In the genomic region with DNA sequence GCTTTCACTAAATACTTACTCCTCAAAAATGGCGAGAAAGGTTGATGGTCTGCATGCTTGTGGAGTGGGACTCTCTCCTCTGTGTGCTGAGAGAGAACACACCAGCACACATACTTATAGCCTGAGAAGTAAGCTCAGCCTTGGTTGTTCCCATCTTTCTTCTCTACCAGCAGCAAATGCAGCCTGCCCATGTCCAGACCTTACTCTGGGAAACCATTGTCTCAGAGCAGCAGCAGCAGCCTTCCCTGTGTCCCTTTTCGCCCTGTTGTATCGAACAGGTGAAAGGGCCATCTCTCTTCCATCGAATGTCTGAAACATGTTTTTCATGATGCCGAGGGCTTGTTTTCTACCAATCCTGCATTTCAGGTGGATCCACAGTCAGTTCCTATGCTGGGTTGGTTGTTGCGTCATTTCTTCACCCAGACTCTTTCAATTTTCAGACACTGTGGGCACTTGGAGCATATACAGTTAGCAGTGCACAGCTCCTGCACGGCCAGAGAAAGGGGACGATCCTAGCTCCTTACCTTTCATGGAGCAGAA, we compare ENCODE assay signal across 12 mouse cellular contexts.
DNase-seq lines count a peak whose midpoint lies in the region; ATAC-seq and TF ChIP-seq lines count a peak whose summit lies in the region.
"Had no signal": no experiment of that assay in that cellular context is flagged by ENCODE, and none has a peak within 500 bp of the region (broad histone marks: within the 10 kb centered on the region; RNA-seq: fewer than 3 reads in every experiment).

No protein-coding gene starts in this region.

- intact Hi-C loops in heart, postnatal 10 days (cut with DNase I): no loop called here

- H3K27ac ChIP-seq in heart, embryonic 14.5 days (replicated peaks in 1 of 2; ENCODE audit: control insufficient read depth in 1 of 2, insufficient read depth in 1 of 2, low read depth in 2 of 2, low read length in 2 of 2): peak overlapping the region; percentile 7 to 82; a peak in 2 of 4 replicates
- H3K27ac ChIP-seq in lung, embryonic 16.5 days (ENCODE audit: low read length): peak overlapping the region; percentile 90; the same call in 1 of the 2 replicates
- peak overlapping the region; percentile 1; the same call in 1 of the 2 replicates for H3K27ac ChIP-seq in stomach, embryonic 16.5 days (ENCODE audit: low read length)

- no peak for TF ChIP-seq POLR2A in lung, adult 2 months (IDR thresholded peaks at IDR 0.05; ENCODE audit: borderline replicate concordance, extremely low read depth, low read depth, low read length)

- WGBS in heart, embryonic 14.5 days: 85% methylated on average over 8 of the region's 8 CpGs
- WGBS in lung, embryonic 16.5 days: 79% methylated on average over 8 of the region's 8 CpGs
- 61% methylated on average over 8 of the region's 8 CpGs for WGBS in lung, adult 2 months
- WGBS in stomach, embryonic 16.5 days: 85% methylated on average over 8 of the region's 8 CpGs

- TF ChIP-seq CTCF in lung, adult 2 months (IDR thresholded peaks at IDR 0.05; ENCODE audit: insufficient read depth, low read length): no peak

- ATAC-seq in heart, embryonic 14.5 days (ENCODE audit: insufficient number of reproducible peaks, insufficient read depth, low FRiP score, low read depth): no peak
- ATAC-seq in lung, embryonic 16.5 days (ENCODE audit: low read depth): no peak
- no peak for ATAC-seq in stomach, embryonic 16.5 days (ENCODE audit: insufficient read depth, low FRiP score)
- no peak for ATAC-seq in frontal cortex, adult (ENCODE audit: low TSS enrichment)
- ATAC-seq: forebrain, postnatal 0 days; Patski had no signal

- H3K36me3 ChIP-seq in heart, embryonic 14.5 days (ENCODE audit: control insufficient read depth, insufficient read depth, low read length): peaks cover 16% of the 10 kb centered on the region
- no peaks in the 10 kb centered on the region for H3K36me3 ChIP-seq in lung, embryonic 16.5 days (ENCODE audit: control insufficient read depth, insufficient read depth, low read length)
- H3K36me3 ChIP-seq in stomach, embryonic 16.5 days (ENCODE audit: control insufficient read depth, insufficient read depth, low read length): 0 out of 2 replicates have a peak, but pooled peaks cover 3% of the 10 kb centered on the region

- H3K4me1 ChIP-seq in heart, embryonic 14.5 days (ENCODE audit: control insufficient read depth in 2 of 2, insufficient read depth in 2 of 2, low read length in 2 of 2): peaks cover 39 to 100% of the 10 kb centered on the region in 2 experiments
- H3K4me1 ChIP-seq in lung, embryonic 16.5 days (replicated peaks; ENCODE audit: control insufficient read depth, insufficient read depth, low read length): peaks cover 79% of the 10 kb centered on the region
- peaks cover 56% of the 10 kb centered on the region for H3K4me1 ChIP-seq in lung, adult 2 months (ENCODE audit: control insufficient read depth, insufficient read depth, low read length)
- H3K4me1 ChIP-seq in stomach, embryonic 16.5 days (ENCODE audit: control insufficient read depth, insufficient read depth, low read length): peaks cover 69% of the 10 kb centered on the region

- H3K9me3 ChIP-seq in heart, embryonic 14.5 days (ENCODE audit: control insufficient read depth, low read length): no peaks in the 10 kb centered on the region
- H3K9me3 ChIP-seq in lung, embryonic 16.5 days (ENCODE audit: control insufficient read depth, low read length): no peaks in the 10 kb centered on the region
- H3K9me3 ChIP-seq in stomach, embryonic 16.5 days (replicated peaks; ENCODE audit: control insufficient read depth, low read length): no peaks in the 10 kb centered on the region

- no peaks in the 10 kb centered on the region for H3K27me3 ChIP-seq in heart, embryonic 14.5 days (ENCODE audit: control insufficient read depth, insufficient read depth, low read length)
- H3K27me3 ChIP-seq in lung, embryonic 16.5 days (ENCODE audit: control insufficient read depth, insufficient read depth, low read depth, low read length): no peaks in the 10 kb centered on the region
- H3K27me3 ChIP-seq in stomach, embryonic 16.5 days (ENCODE audit: control insufficient read depth, insufficient read depth, low read length): no peaks in the 10 kb centered on the region
- H3K27me3 ChIP-seq: Patski had no signal

- peak overlapping the region; percentile 28; the same call in 1 of the 2 replicates for H3K9ac ChIP-seq in heart, embryonic 14.5 days (ENCODE audit: low read length)
- no peak overlapping the region for H3K9ac ChIP-seq in lung, embryonic 16.5 days (ENCODE audit: low read length)
- no peak overlapping the region; the same call in 1 of the 2 replicates for H3K9ac ChIP-seq in stomach, embryonic 16.5 days (ENCODE audit: low read length)
- H3K9ac ChIP-seq: forebrain, postnatal 0 days had no signal

- no peak overlapping the region for H3K4me3 ChIP-seq in heart, embryonic 14.5 days (ENCODE audit: control insufficient read depth in 1 of 2, insufficient read depth in 1 of 2, low read depth in 1 of 2, low read length in 2 of 2)
- H3K4me3 ChIP-seq in lung, embryonic 16.5 days (ENCODE audit: low read length): no peak overlapping the region
- H3K4me3 ChIP-seq in lung, adult 2 months (replicated peaks; ENCODE audit: extremely low read depth, low read depth, low read length): no peak overlapping the region
- H3K4me3 ChIP-seq in stomach, embryonic 16.5 days (replicated peaks; ENCODE audit: low read length): no peak overlapping the region

- no peak for DNase-seq in heart, postnatal 10 days
- DNase-seq in lung, adult 2 months: no peak
- DNase-seq in induced T-regulatory cell, adult 2 months (ENCODE audit: low read depth): peak; percentile 50
- DNase-seq in cerebellum, adult 9-11 months: no peak
- DNase-seq: adrenal gland, adult 8-10 months; cerebellum, adult 11 months; forebrain, postnatal 0 days had no signal

- H3K4me2 ChIP-seq in heart, embryonic 14.5 days (ENCODE audit: low read length): 0 out of 2 replicates have a peak overlapping the region, but pooled peaks have one; percentile 46
- no peak overlapping the region for H3K4me2 ChIP-seq in lung, embryonic 16.5 days (ENCODE audit: low read depth, low read length)
- H3K4me2 ChIP-seq in stomach, embryonic 16.5 days (ENCODE audit: low read depth, low read length): no peak overlapping the region

Comparison
In these comparisons a context has a peak if more than half of its experiments do, and no peak if none do; other contexts are left out.
1. H3K27ac ChIP-seq: peak in every context shown above with its lines; median percentile 90 in lung, embryonic 16.5 days; 44 in heart, embryonic 14.5 days; 1 in stomach, embryonic 16.5 days.